Mouse (Mus musculus): ENCODE data around the gene Vav3.

DNA sequence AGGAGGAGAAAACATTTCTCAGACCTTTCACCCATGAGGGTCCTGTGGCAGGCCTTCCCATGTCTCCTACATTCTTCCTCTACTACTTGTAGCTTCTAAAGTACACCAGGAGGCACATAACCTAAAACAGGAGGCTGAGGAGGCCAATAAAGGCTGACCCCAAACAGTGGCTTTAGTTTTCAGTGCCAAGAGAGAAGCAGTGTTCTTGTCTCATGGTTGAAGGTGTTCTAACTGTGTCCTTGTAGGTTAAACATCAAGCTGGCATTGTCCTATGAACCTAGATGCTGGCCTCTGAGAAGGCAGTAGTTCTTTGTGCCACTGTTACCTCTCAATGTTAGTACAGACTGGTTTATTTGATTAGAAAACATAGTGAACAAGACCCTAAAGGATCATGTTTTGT, 245.5 kb downstream of the Vav3 start:
- no peak for TF ChIP-seq POLR2A (IDR thresholded peaks at IDR 0.05; ENCODE audit: low read depth, low read length)
- no peak for TF ChIP-seq ZNF384 (IDR thresholded peaks at IDR 0.05; ENCODE audit: low read depth, low read length)
- no peak for TF ChIP-seq CTCF (conservative IDR thresholded peaks at IDR 0.05 in 1 of 2, IDR thresholded peaks at IDR 0.05 in 1 of 2; ENCODE audit: low read depth in 2 of 2, low read length in 2 of 2)
- no peak for TF ChIP-seq CHD2 (IDR thresholded peaks at IDR 0.05; ENCODE audit: low read length)
- no peak for TF ChIP-seq POLR2AphosphoS2 (IDR thresholded peaks at IDR 0.05; ENCODE audit: low read depth, low read length)
- no peak for TF ChIP-seq MEF2A (IDR thresholded peaks at IDR 0.05; ENCODE audit: borderline replicate concordance, low read depth, low read length)
